Mouse (Mus musculus): Measurements from ENCODE around the gene Hddc3. TPM values are rescaled to one million over a fixed set of nuclear protein-coding genes. Genes with fewer than 3 reads are reported as not detected.
A peak's percentile ranks its signal among the peaks of the same experiment; 100 is the strongest.
"Not testable (repeated sequence)": the region's sequence is repeated elsewhere in the genome, so short reads cannot be mapped to it uniquely, and the experiment has no call there.

Gene Hddc3
- polyA plus RNA-seq, 1 experiment from 2014 or later = 20.7 TPM

DNA sequence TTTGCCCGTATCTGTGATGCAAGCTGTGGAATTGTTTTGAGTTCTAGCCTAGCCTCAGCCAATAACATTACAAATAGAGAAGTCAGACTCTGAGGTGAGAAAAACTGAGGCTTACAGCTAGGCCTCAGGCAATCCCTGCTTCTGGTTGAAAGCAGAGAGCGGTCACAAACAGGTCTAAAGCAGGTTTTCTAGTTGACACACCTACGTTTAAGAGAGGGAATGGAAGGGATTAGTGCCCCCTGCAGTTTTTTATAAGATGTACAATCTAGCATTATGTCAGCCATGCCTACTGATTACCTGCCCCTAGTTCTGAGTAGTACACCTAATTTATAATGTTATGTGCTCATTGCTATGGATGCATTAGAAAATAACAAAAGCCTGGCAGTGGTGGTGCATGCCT is 35.1 kb upstream of the Hddc3 start:
- H3K27ac ChIP-seq (ENCODE audit: low read length) = no peak overlapping the region
- no peak overlapping the region for H3K4me3 ChIP-seq (ENCODE audit: low read length)
- H3K9ac ChIP-seq (ENCODE audit: low read length) = no peak overlapping the region
- no peaks in the 10 kb centered on the region for H3K9me3 ChIP-seq (replicated peaks; ENCODE audit: control insufficient read depth, low read length)
- no peaks in the 10 kb centered on the region for H3K27me3 ChIP-seq (ENCODE audit: control insufficient read depth, insufficient read depth, low read length)
- H3K36me3 ChIP-seq (ENCODE audit: control insufficient read depth, insufficient read depth) = peaks cover 68% of the 10 kb centered on the region
- 84% methylated on average over 3 of the region's 3 CpGs for WGBS
- no peak overlapping the region for H3K4me2 ChIP-seq (ENCODE audit: low read depth, low read length)
- ATAC-seq (replicated peaks; ENCODE audit: extremely low read depth, insufficient read depth, low FRiP score) = no peak
- H3K4me1 ChIP-seq (ENCODE audit: control insufficient read depth, insufficient read depth, low read length) = no peaks in the 10 kb centered on the region

DNA sequence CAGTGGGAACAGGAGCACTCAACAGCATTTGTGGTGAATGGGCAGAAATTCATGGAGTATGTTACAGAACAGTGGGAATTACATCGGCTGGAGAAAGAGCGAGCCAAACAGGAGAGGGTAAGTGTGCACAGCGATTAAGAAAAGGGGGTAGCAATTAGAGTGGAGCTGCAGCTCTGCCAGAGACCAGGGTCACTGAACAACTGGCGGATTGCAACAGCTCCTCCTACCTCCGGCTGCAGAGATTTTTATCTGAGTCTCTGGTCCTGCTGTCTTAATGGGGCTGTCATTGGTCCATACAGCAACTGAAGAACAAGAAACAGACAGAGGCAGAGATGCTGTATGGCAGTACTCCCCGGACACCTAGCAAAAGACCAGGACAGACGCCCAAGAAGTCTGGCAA is 32.1 kb upstream of the Hddc3 start:
- no peak overlapping the region for H3K9ac ChIP-seq (ENCODE audit: low read length)
- WGBS = 78% methylated on average over 7 of the region's 7 CpGs
- ATAC-seq (replicated peaks; ENCODE audit: extremely low read depth, insufficient read depth, low FRiP score) = no peak
- no peaks in the 10 kb centered on the region for H3K27me3 ChIP-seq (ENCODE audit: control insufficient read depth, insufficient read depth, low read length)
- H3K4me1 ChIP-seq (ENCODE audit: control insufficient read depth, insufficient read depth, low read length) = no peaks in the 10 kb centered on the region
- H3K36me3 ChIP-seq (ENCODE audit: control insufficient read depth, insufficient read depth) = peaks cover 74% of the 10 kb centered on the region
- H3K4me3 ChIP-seq (ENCODE audit: low read length) = no peak overlapping the region
- no peaks in the 10 kb centered on the region for H3K9me3 ChIP-seq (replicated peaks; ENCODE audit: control insufficient read depth, low read length)
- no peak overlapping the region for H3K27ac ChIP-seq (ENCODE audit: low read length)
- H3K4me2 ChIP-seq (ENCODE audit: low read depth, low read length) = no peak overlapping the region

DNA sequence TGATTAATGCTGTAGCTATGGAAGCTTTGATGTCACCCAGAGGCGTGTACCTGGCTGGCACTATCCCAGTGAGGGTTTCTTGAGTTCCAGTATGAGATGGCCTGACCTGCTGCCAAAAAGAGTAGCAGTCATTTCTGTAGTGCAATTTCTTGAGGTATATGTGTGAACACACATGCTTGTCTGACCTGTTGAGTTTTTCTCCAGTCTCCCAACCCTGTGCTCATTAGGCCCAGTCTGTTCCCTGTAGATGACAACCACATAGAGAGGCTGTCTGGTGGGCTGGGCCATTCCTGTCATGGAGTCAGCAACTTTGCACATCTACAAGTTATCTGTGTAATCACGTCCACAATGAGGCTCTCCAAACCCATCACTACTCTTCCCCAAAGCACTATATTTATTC is 27.2 kb upstream of the Hddc3 start:
- Histone ChIP-seq H3K36me3 (ENCODE audit: control insufficient read depth, insufficient read depth) (peaks cover 53% of the 10 kb centered on the region), H3K4me3 (ENCODE audit: low read length) (no peak overlapping the region)
- ATAC-seq (replicated peaks; ENCODE audit: extremely low read depth, insufficient read depth, low FRiP score) = no peak

DNA sequence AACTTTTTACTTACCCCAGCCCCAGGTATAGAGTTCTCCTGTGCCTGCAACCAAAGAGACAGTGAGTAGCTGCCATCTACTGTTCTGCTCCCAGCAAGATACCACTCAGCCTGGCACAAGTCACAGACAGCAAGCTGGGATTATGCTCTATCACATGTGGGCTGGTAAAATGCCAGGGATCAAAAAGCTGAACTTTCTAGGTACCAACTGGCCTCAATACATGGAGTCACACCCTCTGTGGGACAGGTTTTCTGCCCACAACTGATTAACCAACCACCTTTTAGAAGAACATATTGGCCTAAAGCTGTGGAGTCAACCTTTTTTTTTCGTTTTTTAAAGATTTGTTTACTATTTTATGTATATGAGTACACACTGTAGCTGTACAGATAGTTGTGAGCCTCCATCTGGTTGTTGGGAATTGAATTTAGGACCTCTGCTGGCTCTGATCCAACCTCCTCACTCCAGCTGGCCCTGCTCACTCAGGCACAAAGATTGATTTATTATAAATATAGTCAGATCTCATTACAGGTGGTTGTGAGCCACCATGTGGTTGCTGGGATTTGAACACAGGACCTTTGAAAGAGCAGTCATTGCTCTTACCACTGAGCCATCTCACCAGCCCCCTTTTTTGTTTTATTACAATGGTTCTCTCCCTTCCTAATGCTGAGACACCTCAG is 25.3 kb upstream of the Hddc3 start:
- H3K27ac ChIP-seq (ENCODE audit: low read length) = no peak overlapping the region
- no peak for ATAC-seq (replicated peaks; ENCODE audit: extremely low read depth, insufficient read depth, low FRiP score)
- peaks cover 42% of the 10 kb centered on the region for H3K36me3 ChIP-seq (ENCODE audit: control insufficient read depth, insufficient read depth)
- H3K27me3 ChIP-seq (ENCODE audit: control insufficient read depth, insufficient read depth, low read length) = no peaks in the 10 kb centered on the region
- peaks cover 7% of the 10 kb centered on the region for H3K4me1 ChIP-seq (ENCODE audit: control insufficient read depth, insufficient read depth, low read length)
- no peak overlapping the region for H3K4me2 ChIP-seq (ENCODE audit: low read depth, low read length)
- no peaks in the 10 kb centered on the region for H3K9me3 ChIP-seq (replicated peaks; ENCODE audit: control insufficient read depth, low read length)
- no peak overlapping the region for H3K9ac ChIP-seq (ENCODE audit: low read length)
- no peak overlapping the region for H3K4me3 ChIP-seq (ENCODE audit: low read length)
- WGBS = 80% methylated on average over 1 of the region's 1 CpGs

More for the DNA sequence above, 27.2 kb upstream of the Hddc3 start:
- Histone ChIP-seq H3K27me3 (ENCODE audit: control insufficient read depth, insufficient read depth, low read length) (no peaks in the 10 kb centered on the region), H3K4me1 (ENCODE audit: control insufficient read depth, insufficient read depth, low read length) (peaks cover 7% of the 10 kb centered on the region), H3K9ac (ENCODE audit: low read length) (no peak overlapping the region), H3K4me2 (ENCODE audit: low read depth, low read length) (no peak overlapping the region), H3K27ac (ENCODE audit: low read length) (no peak overlapping the region), H3K9me3 (replicated peaks; ENCODE audit: control insufficient read depth, low read length) (no peaks in the 10 kb centered on the region)
- WGBS = 77% methylated on average over 2 of the region's 2 CpGs

DNA sequence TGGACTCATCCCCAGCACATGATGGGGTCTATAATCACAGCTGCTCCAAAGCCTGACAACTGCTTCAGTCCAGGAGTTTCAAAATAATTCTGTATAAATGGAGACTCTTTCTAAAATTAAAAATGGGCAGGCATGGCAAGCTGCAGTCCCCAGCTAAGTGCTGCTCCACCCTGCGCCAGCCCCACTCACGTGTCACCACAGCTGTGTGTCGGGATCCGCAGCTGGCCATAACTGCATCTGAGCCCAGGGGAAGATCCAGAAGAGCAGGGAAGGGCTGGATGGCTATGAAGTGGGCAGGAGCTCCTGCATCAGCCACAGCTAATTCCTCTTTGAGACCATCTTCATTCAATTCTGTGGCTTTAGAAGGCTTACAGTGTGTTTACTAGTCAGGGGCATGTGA is 24.2 kb upstream of the Hddc3 start:
- Histone ChIP-seq H3K27me3 (ENCODE audit: control insufficient read depth, insufficient read depth, low read length) (no peaks in the 10 kb centered on the region), H3K9me3 (replicated peaks; ENCODE audit: control insufficient read depth, low read length) (no peaks in the 10 kb centered on the region), H3K36me3 (ENCODE audit: control insufficient read depth, insufficient read depth) (peaks cover 32% of the 10 kb centered on the region), H3K4me1 (ENCODE audit: control insufficient read depth, insufficient read depth, low read length) (peaks cover 16% of the 10 kb centered on the region), H3K9ac (ENCODE audit: low read length) (no peak overlapping the region), H3K27ac (ENCODE audit: low read length) (no peak overlapping the region), H3K4me2 (ENCODE audit: low read depth, low read length) (no peak overlapping the region), H3K4me3 (ENCODE audit: low read length) (no peak overlapping the region)
- ATAC-seq (replicated peaks; ENCODE audit: extremely low read depth, insufficient read depth, low FRiP score) = no peak
- 80% methylated on average over 4 of the region's 4 CpGs for WGBS

DNA sequence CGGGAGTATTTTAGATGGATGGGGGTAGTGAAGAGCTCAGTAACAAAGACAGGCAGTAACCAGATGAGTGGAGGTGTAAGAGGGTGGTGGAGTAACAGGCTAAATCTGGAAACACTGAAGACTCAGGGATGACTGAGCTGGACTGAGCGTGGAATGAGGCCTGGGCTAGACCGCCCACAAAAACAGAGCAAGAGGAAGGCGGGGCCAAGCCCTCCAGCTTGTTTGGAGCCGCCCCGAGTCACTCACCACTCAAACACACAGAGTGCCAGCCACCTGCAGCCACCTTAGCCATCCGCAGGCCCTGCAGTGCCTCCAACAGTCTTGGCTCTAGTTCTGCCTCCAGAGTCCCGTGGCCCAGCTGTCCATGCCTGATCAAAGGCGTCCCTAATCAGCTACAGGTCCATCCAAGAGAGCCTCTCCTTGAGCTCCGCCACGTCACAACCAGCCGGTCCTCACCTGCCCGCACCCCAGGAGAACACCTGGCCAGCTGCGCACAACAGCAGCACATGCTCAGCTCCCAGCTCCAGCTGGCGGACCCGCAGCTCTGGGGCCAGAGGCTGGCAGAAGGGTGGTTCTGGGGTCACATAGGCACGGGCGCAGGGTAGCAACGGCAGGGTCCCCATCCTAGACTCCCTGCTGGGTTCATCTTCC is 22.9 kb upstream of the Hddc3 start:
- Histone ChIP-seq H3K4me3 (ENCODE audit: low read length) (no peak overlapping the region), H3K4me1 (ENCODE audit: control insufficient read depth, insufficient read depth, low read length) (peaks cover 17% of the 10 kb centered on the region), H3K9ac (ENCODE audit: low read length) (0 out of 2 replicates have a peak overlapping the region, but pooled peaks have one; percentile 10), H3K9me3 (replicated peaks; ENCODE audit: control insufficient read depth, low read length) (no peaks in the 10 kb centered on the region), H3K27ac (ENCODE audit: low read length) (no peak overlapping the region), H3K4me2 (ENCODE audit: low read depth, low read length) (no peak overlapping the region), H3K36me3 (ENCODE audit: control insufficient read depth, insufficient read depth) (peaks cover 19% of the 10 kb centered on the region), H3K27me3 (ENCODE audit: control insufficient read depth, insufficient read depth, low read length) (no peaks in the 10 kb centered on the region)
- no peak for ATAC-seq (replicated peaks; ENCODE audit: extremely low read depth, insufficient read depth, low FRiP score)
- 66% methylated on average over 19 of the region's 19 CpGs for WGBS

DNA sequence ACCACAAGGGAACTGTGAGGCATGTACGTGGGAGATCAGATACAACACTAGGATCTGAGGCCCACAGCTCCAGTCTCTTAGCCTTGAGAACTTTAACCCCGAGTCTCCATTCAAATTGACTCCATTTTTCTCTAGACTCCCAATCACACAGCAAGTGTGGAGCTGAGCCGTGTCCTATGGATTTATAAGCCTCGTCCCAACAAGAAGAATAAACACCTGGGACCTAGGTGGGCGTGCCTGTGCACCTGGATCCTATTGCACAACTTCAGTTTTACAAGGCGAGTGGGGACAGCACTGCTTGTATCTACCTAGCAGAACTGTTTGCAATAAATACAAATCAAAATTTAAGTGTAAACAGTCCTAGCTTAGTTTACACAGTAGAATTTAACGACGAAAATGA is 19.6 kb upstream of the Hddc3 start:
- H3K36me3 ChIP-seq (ENCODE audit: control insufficient read depth, insufficient read depth) = peaks cover 23% of the 10 kb centered on the region
- H3K4me1 ChIP-seq (ENCODE audit: control insufficient read depth, insufficient read depth, low read length) = peaks cover 18% of the 10 kb centered on the region
- H3K9me3 ChIP-seq (replicated peaks; ENCODE audit: control insufficient read depth, low read length) = no peaks in the 10 kb centered on the region
- H3K4me2 ChIP-seq (ENCODE audit: low read depth, low read length) = peak overlapping the region; percentile 84
- no peaks in the 10 kb centered on the region for H3K27me3 ChIP-seq (ENCODE audit: control insufficient read depth, insufficient read depth, low read length)
- H3K9ac ChIP-seq (ENCODE audit: low read length) = peak overlapping the region; percentile 75
- H3K4me3 ChIP-seq (ENCODE audit: low read length) = peak overlapping the region; percentile 60
- 15% methylated on average over 8 of the region's 8 CpGs for WGBS
- peak overlapping the region; percentile 91 for H3K27ac ChIP-seq (ENCODE audit: low read length)
- ATAC-seq (replicated peaks; ENCODE audit: extremely low read depth, insufficient read depth, low FRiP score) = no peak

DNA sequence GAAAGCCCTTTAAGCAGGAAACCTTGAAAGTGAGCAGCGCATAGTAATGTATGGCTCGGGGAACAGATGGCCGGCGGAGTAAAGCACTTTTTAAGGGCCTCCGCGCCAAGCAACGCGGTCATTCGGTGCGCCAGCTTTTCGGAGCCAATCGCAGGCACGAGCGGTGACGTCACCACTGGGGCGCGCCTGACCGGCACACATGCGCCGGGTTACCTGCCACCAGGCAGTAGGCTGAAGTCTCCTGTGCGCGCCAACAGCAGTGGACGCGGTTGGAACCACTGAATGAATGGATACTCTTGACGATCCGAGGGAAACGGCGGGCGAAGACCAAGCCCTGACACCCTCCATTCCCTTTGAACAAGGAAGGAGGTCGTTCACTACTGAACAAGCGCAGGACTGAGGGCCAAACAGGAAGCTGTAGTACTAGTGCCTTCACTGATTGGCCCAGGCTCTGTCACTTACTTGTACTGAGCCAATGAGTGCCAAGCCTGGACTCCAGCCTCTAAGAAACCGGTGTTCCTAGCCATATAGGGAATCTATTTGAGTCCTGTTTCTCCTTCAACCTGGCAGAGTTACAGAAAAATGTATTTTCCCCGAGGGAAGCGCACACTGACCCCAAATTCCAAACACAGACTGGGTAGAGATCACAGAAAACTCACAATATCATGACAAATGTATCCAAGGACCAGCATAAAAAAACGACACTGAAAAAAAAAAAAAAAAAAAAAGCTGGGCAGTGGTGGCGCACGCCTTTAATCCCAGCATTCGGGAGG is 18.7 kb upstream of the Hddc3 start, which contains the start of gene Rccd1:
Gene Rccd1, minus strand, starts transcription at position 412 of the 773 bp plus-strand sequence.
- Histone ChIP-seq H3K4me1 (ENCODE audit: control insufficient read depth, insufficient read depth, low read length) (peaks cover 18% of the 10 kb centered on the region), H3K9ac (ENCODE audit: low read length) (peak within 1 kb of the TSS; percentile 75), H3K4me3 (ENCODE audit: low read length) (peak within 1 kb of the TSS; percentile 60), H3K4me2 (ENCODE audit: low read depth, low read length) (peak within 1 kb of the TSS; percentile 84), H3K27ac (ENCODE audit: low read length) (peak within 1 kb of the TSS; percentile 91), H3K27me3 (ENCODE audit: control insufficient read depth, insufficient read depth, low read length) (no peaks in the 10 kb centered on the region), H3K9me3 (replicated peaks; ENCODE audit: control insufficient read depth, low read length) (no peaks in the 10 kb centered on the region), H3K36me3 (ENCODE audit: control insufficient read depth, insufficient read depth) (peaks cover 30% of the 10 kb centered on the region)
- ATAC-seq (replicated peaks; ENCODE audit: extremely low read depth, insufficient read depth, low FRiP score) = peak; percentile 100
- 2% methylated on average over 37 of the region's 38 CpGs for WGBS

DNA sequence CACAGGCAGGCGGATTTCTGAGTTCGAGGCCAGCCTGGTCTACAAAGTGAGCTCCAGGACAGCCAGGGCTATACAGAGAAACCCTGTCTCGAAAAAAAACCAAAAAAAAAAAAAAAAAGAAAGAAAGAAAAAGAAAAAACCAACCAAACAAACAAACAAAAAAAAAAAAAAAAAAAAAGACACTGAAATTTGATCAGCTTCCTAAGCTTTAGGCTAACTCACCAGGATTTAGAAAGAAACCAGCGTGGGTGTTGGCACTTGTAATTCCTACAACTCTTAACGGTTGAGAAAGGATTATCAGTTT is 18.1 kb upstream of the Hddc3 start:
- not testable (repeated sequence) for H3K4me3 ChIP-seq (ENCODE audit: low read length); H3K27me3 ChIP-seq (ENCODE audit: control insufficient read depth, insufficient read depth, low read length); ATAC-seq (replicated peaks; ENCODE audit: extremely low read depth, insufficient read depth, low FRiP score); H3K9me3 ChIP-seq (replicated peaks; ENCODE audit: control insufficient read depth, low read length); H3K9ac ChIP-seq (ENCODE audit: low read length)
- Histone ChIP-seq H3K4me2 (ENCODE audit: low read depth, low read length) (peak overlapping the region; percentile 84; the same call in 1 of the 2 replicates), H3K36me3 (ENCODE audit: control insufficient read depth, insufficient read depth) (peaks cover 35% of the 10 kb centered on the region), H3K27ac (ENCODE audit: low read length) (peak overlapping the region; percentile 91), H3K4me1 (ENCODE audit: control insufficient read depth, insufficient read depth, low read length) (peaks cover 13% of the 10 kb centered on the region)
- WGBS = 57% methylated on average over 4 of the region's 5 CpGs

Data from heart, embryonic 16.5 days (tissue).